Mouse (Mus musculus) mature B cell (primary cell): ENCODE results near the gene Tmprss6.

Experiments
- in situ Hi-C: fragments of 300-500 bp; cut with MboI; formaldehyde crosslinking; loops from 2 replicates; pipeline ENCODE4 v1.14.3; 2019

Tmprss6 gene

GRCm38 (mm10) chr15:78447746-78448535 is 20.5 kb downstream of the Tmprss6 start:
- in situ Hi-C loops: loop anchor here (10.0 kb wide), 1 partner anchor 87 kb away; the partner anchor contains the start of gene C1qtnf6

DNA sequence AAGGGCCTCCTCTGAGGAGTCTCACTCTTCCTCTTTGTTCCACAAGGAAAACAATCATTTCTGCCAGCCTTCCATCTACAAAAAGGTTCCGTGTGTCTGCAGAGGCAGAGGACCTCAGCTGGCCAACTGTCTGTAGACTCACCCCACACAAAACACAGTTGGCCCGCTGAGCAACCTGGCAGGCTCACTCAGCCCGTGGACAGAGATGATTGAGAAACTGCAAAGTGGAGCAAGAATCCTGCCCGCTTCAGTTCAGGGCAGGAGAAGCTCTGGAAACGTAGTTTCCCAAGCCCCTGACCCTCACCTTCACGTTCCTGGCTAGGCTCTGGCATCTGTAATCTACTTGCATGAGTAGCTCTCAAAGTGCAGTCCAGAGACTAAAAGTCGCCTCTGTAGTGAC is 21.3 kb downstream of the Tmprss6 start:
- in situ Hi-C loops: loop anchor here (10.0 kb wide), 1 partner anchor 88 kb away; the partner anchor contains the start of gene C1qtnf6

GRCm38 (mm10) chr15:78443857-78444256 is 24.6 kb downstream of the Tmprss6 start:
- in situ Hi-C loops: loop anchor here (10.0 kb wide), 1 partner anchor 91 kb away; the partner anchor contains the start of gene C1qtnf6

- in situ Hi-C loops: loop anchor here (10.0 kb wide), 1 partner anchor 93 kb away; the partner anchor contains the start of gene C1qtnf6
These were observed 26.2 kb downstream of the Tmprss6 start for GRCm38 (mm10) chr15:78442231-78442630.

GRCm38 (mm10) chr15:78438973-78439372 is 29.5 kb downstream of the Tmprss6 start:
- in situ Hi-C loops: no loop called here

DNA sequence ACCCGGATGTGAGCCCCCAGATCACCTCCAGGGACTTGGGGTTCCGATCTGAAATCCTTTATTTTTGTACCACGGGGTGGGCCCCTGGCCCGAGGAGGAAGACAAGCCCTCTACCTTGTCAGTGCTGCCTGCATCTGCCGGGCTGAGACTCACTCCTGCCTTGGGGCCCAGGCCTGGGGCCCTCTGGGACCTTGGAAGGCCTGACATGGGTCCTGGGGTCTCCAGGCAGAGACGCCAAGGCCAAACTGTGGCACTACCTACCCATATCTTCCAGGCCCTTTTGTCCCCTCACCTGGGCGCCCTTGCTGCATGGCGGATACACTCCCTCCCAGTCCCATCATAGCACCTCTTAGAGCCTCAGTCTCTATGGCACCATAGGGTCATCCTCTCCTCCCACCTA is 29.9 kb downstream of the Tmprss6 start:
- in situ Hi-C loops: no loop called here

GRCm38 (mm10) chr15:78438018-78438394 is 30.4 kb downstream of the Tmprss6 start:
- in situ Hi-C loops: no loop called here

GRCm38 (mm10) chr15:78437237-78438017 is 31.0 kb downstream of the Tmprss6 start:
- in situ Hi-C loops: no loop called here

- in situ Hi-C loops: no loop called here
These were observed 31.8 kb downstream of the Tmprss6 start for GRCm38 (mm10) chr15:78436380-78437192.

- in situ Hi-C loops: no loop called here
These were observed 32.8 kb downstream of the Tmprss6 start for GRCm38 (mm10) chr15:78435681-78436080.

DNA sequence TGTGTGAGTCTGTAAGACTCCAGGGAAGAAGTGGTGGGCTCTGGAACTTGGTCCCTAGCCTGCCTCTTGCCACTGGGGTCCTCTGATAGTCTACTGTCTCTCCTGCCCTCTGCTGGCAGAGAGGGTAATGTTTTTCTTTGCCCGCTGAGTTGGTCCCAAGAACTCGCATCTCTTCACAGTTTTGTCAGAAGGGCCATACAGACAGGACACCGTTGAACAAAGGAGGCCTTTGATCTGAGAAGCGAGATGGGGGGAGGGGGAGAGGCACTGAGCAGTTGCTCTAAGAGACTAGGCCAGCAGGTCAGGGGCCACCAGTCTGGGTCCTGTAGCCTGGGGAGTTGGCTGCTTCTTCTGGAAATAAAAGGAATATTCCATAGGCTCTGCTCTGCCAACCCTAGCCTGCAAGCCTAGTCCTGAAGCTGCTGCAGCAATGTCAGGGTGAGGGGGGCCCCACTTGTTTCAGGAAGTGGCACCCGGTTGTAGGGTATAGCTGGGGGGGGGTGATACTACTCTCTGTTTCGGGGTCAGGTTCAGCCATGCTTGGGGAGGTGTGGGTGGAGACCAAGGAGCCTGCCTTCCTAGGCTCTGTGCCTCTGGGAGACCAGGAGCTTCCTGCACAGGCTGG is 33.4 kb downstream of the Tmprss6 start:
- in situ Hi-C loops: no loop called here

DNA sequence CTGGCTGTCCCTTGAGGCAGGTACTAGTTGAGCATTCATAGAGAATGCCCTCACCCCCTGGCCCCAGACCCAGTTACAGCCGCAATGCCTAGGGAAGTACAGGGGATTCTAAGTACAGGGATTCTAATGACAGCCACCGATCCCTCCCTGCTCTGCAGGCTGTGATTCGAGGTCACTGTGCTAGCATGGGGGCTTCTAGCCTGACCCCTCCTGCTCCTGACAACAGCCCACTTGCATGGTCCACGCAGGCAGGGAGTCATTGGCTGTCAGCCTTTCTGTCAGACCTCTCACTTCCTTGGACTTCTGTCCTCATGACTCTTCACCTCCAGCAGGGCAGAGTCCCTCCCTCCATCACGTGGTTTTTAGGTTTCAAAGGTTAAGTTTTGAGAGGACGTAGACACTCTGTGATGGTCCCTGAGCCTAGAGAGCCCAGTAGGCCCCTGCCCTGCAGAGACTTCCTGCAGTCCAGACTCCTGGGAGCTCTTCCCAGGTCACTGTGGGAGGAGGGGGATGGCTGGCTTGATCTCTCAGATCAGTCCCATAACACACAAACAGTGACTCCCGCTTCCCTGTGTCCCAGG is 36.8 kb downstream of the Tmprss6 start:
- in situ Hi-C loops: no loop called here

DNA sequence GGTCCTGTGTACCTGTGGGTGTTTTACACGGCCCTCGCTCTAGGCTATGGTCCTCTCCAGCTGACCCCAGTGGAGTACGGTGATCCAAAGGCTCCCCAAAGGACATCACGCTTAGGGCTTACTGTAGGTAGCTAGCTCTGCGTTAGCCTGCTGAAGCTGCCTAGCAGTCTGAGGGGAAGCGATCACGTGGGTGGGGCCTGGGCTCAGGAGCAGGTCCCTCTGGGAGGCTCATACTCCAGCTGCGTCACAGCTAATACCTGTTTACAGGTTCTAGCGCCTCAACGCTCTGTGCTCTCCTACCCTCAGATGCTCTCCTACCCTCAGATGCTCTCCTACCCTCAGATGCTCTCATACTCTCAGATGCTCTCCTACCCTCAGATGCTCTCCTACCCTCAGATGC is 37.6 kb downstream of the Tmprss6 start:
- in situ Hi-C loops: no loop called here

- in situ Hi-C loops: no loop called here
These were observed 38.4 kb downstream of the Tmprss6 start for GRCm38 (mm10) chr15:78429871-78430622.

- in situ Hi-C loops: no loop called here
These were observed 39.3 kb downstream of the Tmprss6 start for GRCm38 (mm10) chr15:78429139-78429459.

DNA sequence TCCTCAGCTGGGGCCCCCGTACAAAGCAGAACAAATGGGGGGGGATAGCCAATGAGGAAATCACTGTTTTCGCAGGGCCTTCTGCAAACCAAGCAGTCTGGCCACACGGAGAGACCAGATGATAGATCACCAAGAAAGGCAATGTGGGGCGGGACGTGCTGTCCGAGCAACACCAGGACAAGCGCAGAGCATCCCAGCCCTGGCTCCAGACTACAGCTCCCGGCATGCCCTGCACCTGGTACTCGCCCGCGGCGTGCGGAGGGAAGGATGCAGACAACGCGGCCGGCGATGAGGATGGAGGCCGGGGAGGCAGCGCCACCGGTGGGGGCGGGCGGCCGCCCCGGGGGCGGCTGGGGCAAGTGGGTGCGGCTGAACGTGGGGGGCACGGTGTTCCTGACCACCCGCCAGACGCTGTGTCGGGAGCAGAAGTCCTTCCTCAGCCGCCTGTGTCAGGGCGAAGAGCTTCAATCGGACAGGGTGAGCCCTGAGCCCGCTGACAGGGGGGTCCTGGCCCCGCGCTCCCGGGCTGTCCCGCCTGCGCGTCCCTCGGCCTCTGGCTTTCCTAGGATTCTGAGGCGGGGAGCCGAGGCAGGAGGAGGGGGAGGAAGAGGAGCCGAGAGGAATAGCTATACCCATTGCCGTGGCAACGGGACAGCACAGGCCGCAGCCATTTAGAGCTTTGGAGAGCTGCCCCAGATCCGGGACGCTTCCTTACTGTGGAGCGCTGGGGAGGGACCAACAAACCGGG is 39.9 kb downstream of the Tmprss6 start, which contains the start of gene Kctd17:
Gene Kctd17 (plus strand): TSS at position 174 of the 748 bp plus-strand sequence.
- in situ Hi-C loops: no loop called here

- in situ Hi-C loops: no loop called here
These were observed 43.2 kb downstream of the Tmprss6 start for GRCm38 (mm10) chr15:78425230-78425629.

DNA sequence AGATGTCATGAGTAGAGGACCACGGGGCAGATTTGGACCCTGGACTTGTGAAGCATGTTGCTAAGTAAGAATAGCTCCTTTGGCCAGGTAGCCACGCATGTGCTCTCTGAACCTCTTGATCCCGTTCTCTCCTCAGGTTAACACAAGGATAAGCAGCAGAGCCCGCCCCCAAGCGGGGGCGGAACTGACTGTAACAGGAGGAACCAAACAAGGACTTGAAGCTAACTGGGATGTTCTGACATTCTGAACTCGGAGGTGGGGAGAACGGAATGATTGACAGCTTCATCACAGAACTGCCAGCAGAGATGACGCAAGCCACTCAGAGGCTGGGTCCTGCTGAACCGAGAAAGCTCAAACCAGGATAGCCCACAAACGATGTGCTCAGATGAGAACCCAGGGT is 43.9 kb downstream of the Tmprss6 start:
- in situ Hi-C loops: no loop called here

GRCm38 (mm10) chr15:78422046-78422956 is 46.1 kb downstream of the Tmprss6 start:
- in situ Hi-C loops: no loop called here
